Mouse (Mus musculus): ENCODE data around the gene Plpp1. TPM values are rescaled to one million over a fixed set of nuclear protein-coding genes. Genes with fewer than 3 reads are reported as not detected.

Gene Plpp1
- total and polyA plus RNA-seq, 3 experiments: 51.5 to 70.0 (median 51.6) TPM

- peaks cover 13% of the 10 kb centered on the region for H3K36me3 ChIP-seq (ENCODE audit: control insufficient read depth, insufficient read depth, low read length)
- TF ChIP-seq POLR2A (IDR thresholded peaks at IDR 0.05; ENCODE audit: insufficient read depth, low read depth, low read length) (no peak), CTCF (IDR thresholded peaks at IDR 0.05) (no peak), EP300 (IDR thresholded peaks at IDR 0.05; ENCODE audit: insufficient read depth, low read depth, low read length) (no peak)
- intact Hi-C loops (cut with DNase I): loop anchor here (5.0 kb wide), 1 partner anchor 189 kb away; no protein-coding TSS in a partner anchor
- H3K79me2 ChIP-seq (replicated peaks; ENCODE audit: control insufficient read depth, insufficient read depth, low read length): peaks cover 1% of the 10 kb centered on the region; the same call in 1 of the 2 replicates
- 95% methylated on average over 9 of the region's 9 CpGs for WGBS
- DNase-seq: no peak
- no peak overlapping the region for H3K4me3 ChIP-seq
- H3K27ac ChIP-seq: no peak overlapping the region
- no peak overlapping the region for H3K9ac ChIP-seq (ENCODE audit: low read depth, low read length)
- no peaks in the 10 kb centered on the region for H3K27me3 ChIP-seq (ENCODE audit: control insufficient read depth, insufficient read depth, low read length)
- H3K4me1 ChIP-seq (ENCODE audit: control insufficient read depth, insufficient read depth, low read length): peaks cover 4% of the 10 kb centered on the region
Observed at GRCm38 (mm10) chr13:112860911-112861310, 60.3 kb downstream of the Plpp1 start.

- no peak overlapping the region for H3K9ac ChIP-seq (ENCODE audit: low read depth, low read length)
- peak; percentile 53 to 65 for DNase-seq
- TF ChIP-seq POLR2A (IDR thresholded peaks at IDR 0.05; ENCODE audit: insufficient read depth, low read depth, low read length): no peak
- TF ChIP-seq EP300 (IDR thresholded peaks at IDR 0.05; ENCODE audit: insufficient read depth, low read depth, low read length): no peak
- TF ChIP-seq CTCF (IDR thresholded peaks at IDR 0.05): no peak
- no peak overlapping the region for H3K4me3 ChIP-seq
- H3K4me1 ChIP-seq (ENCODE audit: control insufficient read depth, insufficient read depth, low read length): peaks cover 4% of the 10 kb centered on the region
- 14% methylated on average over 5 of the region's 5 CpGs for WGBS
- no peak overlapping the region; the same call in 1 of the 2 replicates for H3K27ac ChIP-seq
- no peaks in the 10 kb centered on the region for H3K27me3 ChIP-seq (ENCODE audit: control insufficient read depth, insufficient read depth, low read length)
- H3K36me3 ChIP-seq (ENCODE audit: control insufficient read depth, insufficient read depth, low read length): peaks cover 13% of the 10 kb centered on the region
- peaks cover 1% of the 10 kb centered on the region; the same call in 1 of the 2 replicates for H3K79me2 ChIP-seq (replicated peaks; ENCODE audit: control insufficient read depth, insufficient read depth, low read length)
- intact Hi-C loops (cut with DNase I): loop anchor here (5.0 kb wide), 1 partner anchor 190 kb away; no protein-coding TSS in a partner anchor
Observed at GRCm38 (mm10) chr13:112861825-112862306, 61.3 kb downstream of the Plpp1 start.

- no peak for TF ChIP-seq POLR2A (IDR thresholded peaks at IDR 0.05; ENCODE audit: insufficient read depth, low read depth, low read length)
- TF ChIP-seq EP300 (IDR thresholded peaks at IDR 0.05; ENCODE audit: insufficient read depth, low read depth, low read length): no peak
- TF ChIP-seq CTCF (IDR thresholded peaks at IDR 0.05): no peak
- Histone ChIP-seq H3K79me2 (replicated peaks; ENCODE audit: control insufficient read depth, insufficient read depth, low read length) (peaks cover 1% of the 10 kb centered on the region; the same call in 1 of the 2 replicates), H3K4me1 (ENCODE audit: control insufficient read depth, insufficient read depth, low read length) (peaks cover 4% of the 10 kb centered on the region), H3K27ac (no peak overlapping the region; the same call in 1 of the 2 replicates), H3K27me3 (ENCODE audit: control insufficient read depth, insufficient read depth, low read length) (no peaks in the 10 kb centered on the region), H3K9ac (ENCODE audit: low read depth, low read length) (no peak overlapping the region; the same call in 1 of the 2 replicates), H3K36me3 (ENCODE audit: control insufficient read depth, insufficient read depth, low read length) (peaks cover 13% of the 10 kb centered on the region), H3K4me3 (no peak overlapping the region)
- intact Hi-C loops (cut with DNase I): loop anchor here (5.0 kb wide), 1 partner anchor 190 kb away; no protein-coding TSS in a partner anchor
- 63% methylated on average over 3 of the region's 3 CpGs for WGBS
- no peak for DNase-seq
Observed at GRCm38 (mm10) chr13:112862342-112862741, 61.8 kb downstream of the Plpp1 start.

GRCm38 (mm10) chr13:112862978-112863677 lies 62.5 kb downstream of the Plpp1 start:
- Histone ChIP-seq H3K27me3 (ENCODE audit: control insufficient read depth, insufficient read depth, low read length) (no peaks in the 10 kb centered on the region), H3K4me1 (ENCODE audit: control insufficient read depth, insufficient read depth, low read length) (peaks cover 4% of the 10 kb centered on the region), H3K4me3 (no peak overlapping the region), H3K27ac (no peak overlapping the region), H3K9ac (ENCODE audit: low read depth, low read length) (no peak overlapping the region), H3K36me3 (ENCODE audit: control insufficient read depth, insufficient read depth, low read length) (peaks cover 17% of the 10 kb centered on the region), H3K79me2 (replicated peaks; ENCODE audit: control insufficient read depth, insufficient read depth, low read length) (peaks cover 1% of the 10 kb centered on the region; the same call in 1 of the 2 replicates)
- no peak for DNase-seq
- 83% methylated on average over 1 of the region's 1 CpGs for WGBS
- intact Hi-C loops (cut with DNase I): loop anchor here (5.0 kb wide), 1 partner anchor 191 kb away; no protein-coding TSS in a partner anchor
- TF ChIP-seq POLR2A (IDR thresholded peaks at IDR 0.05; ENCODE audit: insufficient read depth, low read depth, low read length) (no peak), EP300 (IDR thresholded peaks at IDR 0.05; ENCODE audit: insufficient read depth, low read depth, low read length) (no peak), CTCF (IDR thresholded peaks at IDR 0.05) (no peak)

- no peak for DNase-seq
- H3K4me3 ChIP-seq: no peak overlapping the region
- no peaks in the 10 kb centered on the region for H3K27me3 ChIP-seq (ENCODE audit: control insufficient read depth, insufficient read depth, low read length)
- 70% methylated on average over 7 of the region's 7 CpGs for WGBS
- H3K4me1 ChIP-seq (ENCODE audit: control insufficient read depth, insufficient read depth, low read length): peaks cover 3% of the 10 kb centered on the region
- no peak overlapping the region for H3K27ac ChIP-seq
- intact Hi-C loops (cut with DNase I): loop anchor here (5.0 kb wide), 1 partner anchor 36 kb away; no protein-coding TSS in a partner anchor
- H3K79me2 ChIP-seq (replicated peaks; ENCODE audit: control insufficient read depth, insufficient read depth, low read length): peaks cover 1% of the 10 kb centered on the region; the same call in 1 of the 2 replicates
- TF ChIP-seq POLR2A (IDR thresholded peaks at IDR 0.05; ENCODE audit: insufficient read depth, low read depth, low read length) (no peak), EP300 (IDR thresholded peaks at IDR 0.05; ENCODE audit: insufficient read depth, low read depth, low read length) (no peak), CTCF (IDR thresholded peaks at IDR 0.05) (no peak)
- H3K36me3 ChIP-seq (ENCODE audit: control insufficient read depth, insufficient read depth, low read length): peaks cover 13% of the 10 kb centered on the region
- H3K9ac ChIP-seq (ENCODE audit: low read depth, low read length): no peak overlapping the region
Observed at GRCm38 (mm10) chr13:112866782-112867181, 66.2 kb downstream of the Plpp1 start.
